Mouse (Mus musculus): ENCODE measurements at regions not wholly inside any gene's neighbourhood (a gene's known extent, or its start where the extent isn't known, plus 50 kb on each side); places are given as distances from the start of the nearest gene placed in this dataset.

DNA sequence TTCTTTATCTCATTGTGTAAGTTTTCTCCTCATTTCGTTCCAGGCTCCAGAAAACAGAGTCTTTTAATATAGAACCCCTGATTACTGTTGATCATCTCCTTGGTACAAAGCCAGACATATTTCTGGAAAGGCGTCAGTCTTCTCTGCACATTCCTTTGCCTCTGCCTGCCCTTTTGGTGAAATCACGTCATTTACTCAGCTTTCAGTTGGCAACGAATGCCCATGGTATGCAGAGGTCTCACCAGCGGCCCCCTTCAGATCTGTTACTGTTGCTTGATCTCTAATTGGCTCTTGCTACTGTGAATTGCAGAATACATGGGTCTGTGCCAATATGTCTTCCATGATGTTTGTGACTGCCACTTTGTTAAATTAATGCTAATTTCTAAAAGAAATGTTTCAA lies 412.0 kb upstream of the Pitx2 start:
- H3K9ac ChIP-seq (replicated peaks): no peak overlapping the region
- WGBS: 83% methylated on average over 5 of the region's 5 CpGs
- no peaks in the 10 kb centered on the region for H3K27me3 ChIP-seq
- no peaks in the 10 kb centered on the region for H3K36me3 ChIP-seq
- no peak overlapping the region for H3K4me2 ChIP-seq
- ATAC-seq (ENCODE audit: insufficient number of reproducible peaks, insufficient read depth, low FRiP score, low TSS enrichment, low read depth): no peak
- no peaks in the 10 kb centered on the region for H3K9me3 ChIP-seq
- no peak overlapping the region for H3K27ac ChIP-seq
- no peaks in the 10 kb centered on the region for H3K4me1 ChIP-seq (replicated peaks)
- no peak overlapping the region for H3K4me3 ChIP-seq (replicated peaks)

DNA sequence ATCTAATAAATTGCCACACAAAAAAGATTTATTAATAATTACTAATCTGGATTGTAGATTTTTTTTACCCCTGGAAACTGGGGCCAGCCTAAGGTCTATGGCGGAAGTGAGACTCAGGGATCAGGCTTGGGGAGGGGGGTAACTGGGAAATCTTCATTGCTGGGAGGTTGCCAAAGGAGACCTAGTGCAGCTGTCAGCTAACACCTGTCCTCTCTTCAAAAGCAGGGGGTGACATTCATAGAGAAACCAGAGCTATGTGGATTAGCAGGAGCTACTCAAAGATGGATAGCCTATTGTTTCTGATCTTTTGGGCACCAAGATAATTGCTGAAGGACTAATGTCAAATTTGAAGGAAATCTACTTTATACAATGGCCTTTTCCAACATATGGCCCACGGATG lies 403.7 kb upstream of the Pitx2 start:
- H3K36me3 ChIP-seq: no peaks in the 10 kb centered on the region
- H3K9me3 ChIP-seq: no peaks in the 10 kb centered on the region
- 90% methylated on average over 2 of the region's 2 CpGs for WGBS
- H3K4me2 ChIP-seq: no peak overlapping the region
- H3K27ac ChIP-seq: no peak overlapping the region
- no peak overlapping the region for H3K4me3 ChIP-seq (replicated peaks)
- H3K27me3 ChIP-seq: no peaks in the 10 kb centered on the region
- H3K4me1 ChIP-seq (replicated peaks): no peaks in the 10 kb centered on the region
- no peak for ATAC-seq (ENCODE audit: insufficient number of reproducible peaks, insufficient read depth, low FRiP score, low TSS enrichment, low read depth)
- H3K9ac ChIP-seq (replicated peaks): no peak overlapping the region

DNA sequence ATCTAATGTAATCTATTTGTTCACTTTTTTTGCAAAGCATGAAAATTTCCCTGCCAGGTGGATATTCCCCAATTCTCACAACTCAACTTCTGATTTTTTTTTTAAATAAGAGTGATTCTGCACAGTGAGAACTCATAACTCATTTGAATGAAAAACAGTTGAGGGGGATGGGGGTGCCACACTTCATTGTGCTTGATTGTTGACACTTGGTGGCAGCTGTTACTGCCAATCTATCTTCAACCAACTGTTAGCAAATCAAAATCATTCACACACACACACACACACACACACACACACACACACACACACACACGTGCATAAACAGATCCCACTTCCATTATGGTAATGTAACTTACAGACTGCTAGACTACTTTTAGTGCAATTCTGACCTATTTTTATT lies 401.8 kb upstream of the Pitx2 start:
- no peak for ATAC-seq (ENCODE audit: insufficient number of reproducible peaks, insufficient read depth, low FRiP score, low TSS enrichment, low read depth)
- Histone ChIP-seq H3K36me3 (no peaks in the 10 kb centered on the region), H3K4me3 (replicated peaks) (no peak overlapping the region), H3K4me2 (no peak overlapping the region), H3K9me3 (no peaks in the 10 kb centered on the region), H3K9ac (replicated peaks) (no peak overlapping the region), H3K4me1 (replicated peaks) (no peaks in the 10 kb centered on the region), H3K27ac (no peak overlapping the region), H3K27me3 (no peaks in the 10 kb centered on the region)
- 65% methylated on average over 1 of the region's 1 CpGs for WGBS

DNA sequence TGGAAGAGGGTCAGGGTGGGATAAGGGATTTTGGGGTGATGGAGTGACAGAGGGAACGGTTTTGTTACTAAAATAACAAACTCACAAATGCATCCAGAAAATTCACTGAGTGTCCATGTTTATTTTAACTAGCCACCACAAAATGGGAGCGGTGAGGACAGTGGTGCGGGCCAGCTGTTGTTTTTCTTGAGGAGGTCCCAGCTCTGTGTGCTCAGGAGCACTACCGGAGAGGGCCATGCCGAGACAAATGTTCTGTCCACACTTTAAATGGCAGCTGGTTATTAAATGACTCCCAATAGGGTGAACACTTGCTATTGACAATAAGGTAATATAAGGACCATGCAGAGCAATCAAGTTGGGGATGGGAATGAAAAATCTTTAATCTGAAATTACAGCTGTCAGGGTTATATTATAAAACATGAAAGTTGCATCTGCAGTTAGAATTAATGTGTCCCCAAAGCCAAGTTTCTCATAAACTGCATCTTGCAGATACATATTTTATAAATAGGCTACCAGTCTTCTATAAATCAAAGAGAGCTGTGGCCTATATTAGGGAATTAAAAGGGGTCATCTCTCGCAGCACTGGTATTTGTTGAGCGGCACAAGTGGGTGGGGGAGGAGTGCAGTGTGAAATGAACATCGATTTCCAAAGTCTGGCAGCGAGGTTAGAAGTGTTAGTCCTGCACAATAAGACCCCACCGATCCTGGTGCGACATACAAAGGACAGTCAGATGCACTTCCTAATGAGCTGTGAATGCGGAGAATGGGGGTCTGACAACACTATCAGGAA lies 370.1 kb upstream of the Pitx2 start:
- H3K9ac ChIP-seq (replicated peaks): no peak overlapping the region
- H3K4me3 ChIP-seq (replicated peaks): no peak overlapping the region
- no peak overlapping the region for H3K4me2 ChIP-seq
- 72% methylated on average over 12 of the region's 12 CpGs for WGBS
- no peak for ATAC-seq (ENCODE audit: insufficient number of reproducible peaks, insufficient read depth, low FRiP score, low TSS enrichment, low read depth)
- no peaks in the 10 kb centered on the region for H3K27me3 ChIP-seq
- no peak overlapping the region for H3K27ac ChIP-seq
- no peaks in the 10 kb centered on the region for H3K4me1 ChIP-seq (replicated peaks)
- H3K9me3 ChIP-seq: no peaks in the 10 kb centered on the region
- no peaks in the 10 kb centered on the region for H3K36me3 ChIP-seq

DNA sequence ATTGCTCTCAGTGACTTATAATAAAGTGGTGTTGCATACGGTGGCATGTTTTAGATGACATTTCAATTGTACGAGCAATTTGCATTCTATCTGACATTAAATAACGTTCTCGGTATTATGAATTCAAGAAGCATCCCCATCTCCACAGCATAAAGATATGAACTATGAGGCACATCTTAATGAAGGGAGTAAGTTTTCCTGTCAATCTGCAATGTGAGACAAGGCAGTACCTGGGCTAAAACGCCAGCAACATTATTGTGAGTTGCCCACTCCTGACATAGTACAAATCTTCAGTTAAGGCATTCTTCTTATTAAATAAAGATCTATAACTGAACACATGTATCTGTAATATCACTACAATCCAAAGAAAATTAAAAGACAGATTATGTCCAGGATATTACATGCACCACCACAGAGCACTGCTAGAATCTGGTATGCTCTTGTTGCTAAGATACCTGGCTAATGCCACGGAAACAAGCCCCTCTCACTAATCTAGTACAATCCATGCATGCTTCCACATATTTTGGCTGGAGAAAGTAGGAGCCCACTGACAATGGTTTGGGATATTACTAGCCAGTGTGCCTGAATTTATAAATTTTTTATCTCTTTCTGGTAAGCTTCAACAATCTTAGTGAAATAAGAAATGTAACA lies 349.2 kb upstream of the Pitx2 start:
- no peak overlapping the region for H3K27ac ChIP-seq
- 87% methylated on average over 6 of the region's 6 CpGs for WGBS
- H3K36me3 ChIP-seq: no peaks in the 10 kb centered on the region
- H3K9ac ChIP-seq (replicated peaks): no peak overlapping the region
- no peak overlapping the region for H3K4me3 ChIP-seq (replicated peaks)
- no peaks in the 10 kb centered on the region for H3K4me1 ChIP-seq (replicated peaks)
- H3K9me3 ChIP-seq: no peaks in the 10 kb centered on the region
- H3K4me2 ChIP-seq: no peak overlapping the region
- ATAC-seq (ENCODE audit: insufficient number of reproducible peaks, insufficient read depth, low FRiP score, low TSS enrichment, low read depth): no peak
- no peaks in the 10 kb centered on the region for H3K27me3 ChIP-seq

DNA sequence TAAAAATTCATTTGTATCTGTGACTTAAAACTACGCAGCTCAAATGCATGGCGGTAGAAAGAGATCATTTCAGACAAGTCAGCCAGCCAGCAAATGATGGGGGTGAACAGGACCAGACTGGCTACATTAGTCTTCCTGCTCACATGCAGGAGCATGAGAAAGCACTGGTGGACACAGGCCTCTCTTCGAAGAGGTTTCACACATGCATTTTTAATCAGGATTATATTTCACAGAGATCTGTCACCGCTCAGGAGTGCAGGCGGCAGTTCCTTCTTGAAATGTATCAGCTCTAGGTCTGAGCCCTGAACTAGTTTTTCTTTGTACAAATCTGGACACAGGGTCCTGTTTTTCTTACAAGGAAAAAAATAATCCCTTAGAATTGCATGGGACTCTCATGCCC lies 343.2 kb upstream of the Pitx2 start:
- no peak overlapping the region for H3K27ac ChIP-seq
- no peak overlapping the region for H3K4me2 ChIP-seq
- H3K27me3 ChIP-seq: no peaks in the 10 kb centered on the region
- H3K9ac ChIP-seq (replicated peaks): no peak overlapping the region
- H3K4me3 ChIP-seq (replicated peaks): no peak overlapping the region
- 59% methylated on average over 5 of the region's 5 CpGs for WGBS
- H3K36me3 ChIP-seq: no peaks in the 10 kb centered on the region
- H3K9me3 ChIP-seq: no peaks in the 10 kb centered on the region
- no peak; the same call in 1 of the 2 replicates for ATAC-seq (ENCODE audit: insufficient number of reproducible peaks, insufficient read depth, low FRiP score, low TSS enrichment, low read depth)
- H3K4me1 ChIP-seq (replicated peaks): no peaks in the 10 kb centered on the region

DNA sequence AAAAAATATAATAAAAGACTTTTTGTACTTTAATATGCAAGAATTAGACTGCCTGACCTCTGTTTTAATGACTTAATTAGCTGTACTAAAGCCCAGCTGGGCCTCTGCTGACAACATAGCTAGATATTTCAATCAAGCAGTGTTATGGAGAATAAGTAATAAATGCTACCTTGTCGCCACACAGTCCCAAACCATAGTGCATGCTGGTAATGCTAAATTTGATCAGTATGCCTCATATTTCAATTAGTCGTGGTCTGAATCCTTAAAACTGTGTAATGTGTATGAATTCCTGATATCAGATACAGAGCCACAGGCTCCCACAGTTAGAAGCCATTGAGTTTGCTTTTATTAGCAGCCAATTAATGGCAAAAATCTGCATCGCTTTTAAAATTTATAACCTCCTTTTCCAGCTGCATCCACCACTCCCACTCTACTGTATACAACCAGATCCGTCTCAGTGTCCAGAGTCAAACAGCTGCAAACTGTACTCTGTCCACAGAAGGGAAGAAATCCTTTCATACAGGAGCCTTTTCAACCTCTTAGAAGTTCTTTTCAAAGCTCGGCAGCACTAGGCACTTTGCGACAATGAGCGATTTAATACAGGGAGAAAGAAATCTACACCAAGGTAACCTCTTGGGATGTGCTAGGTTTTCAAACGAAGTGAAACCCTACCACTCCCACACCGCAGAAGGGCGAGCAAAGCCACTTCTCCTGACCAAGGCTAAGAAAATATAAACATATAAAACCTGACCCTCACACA lies 317.8 kb upstream of the Pitx2 start:
- Histone ChIP-seq H3K4me2 (peak overlapping the region; percentile 37), H3K4me3 (replicated peaks) (no peak overlapping the region), H3K27ac (no peak overlapping the region), H3K36me3 (no peaks in the 10 kb centered on the region), H3K9me3 (no peaks in the 10 kb centered on the region), H3K9ac (replicated peaks) (no peak overlapping the region), H3K27me3 (0 out of 2 replicates have a peak, but pooled peaks cover 3% of the 10 kb centered on the region), H3K4me1 (replicated peaks) (peaks cover 11% of the 10 kb centered on the region)
- peak; percentile 80 for ATAC-seq (ENCODE audit: insufficient number of reproducible peaks, insufficient read depth, low FRiP score, low TSS enrichment, low read depth)
- WGBS: 27% methylated on average over 10 of the region's 10 CpGs

DNA sequence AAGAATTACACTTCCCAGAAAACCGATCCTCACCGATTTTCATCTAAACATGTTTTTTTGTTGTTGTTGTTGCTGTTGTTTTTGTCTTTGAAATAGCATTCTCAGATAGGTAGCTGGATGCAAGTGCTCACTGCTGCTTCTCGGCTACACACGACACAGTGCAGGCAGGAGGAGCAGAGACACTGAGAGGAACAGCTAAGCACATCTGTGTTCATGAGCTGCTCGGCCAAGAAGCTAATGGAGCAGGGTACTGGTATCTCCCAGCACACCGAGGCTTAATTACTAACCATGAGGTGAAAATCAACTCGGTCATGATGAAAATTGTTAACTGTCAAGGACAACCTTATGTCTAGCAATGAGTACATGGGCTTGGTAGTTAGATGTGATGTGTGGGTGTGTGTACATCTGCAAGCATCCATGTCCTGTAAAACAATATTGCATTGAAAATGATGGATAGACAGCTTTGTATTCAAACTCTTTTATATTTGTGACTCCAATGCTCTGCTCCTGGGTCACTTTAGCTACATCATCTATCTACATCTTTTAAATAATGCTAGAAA lies 316.0 kb upstream of the Pitx2 start:
- H3K4me2 ChIP-seq: no peak overlapping the region
- no peaks in the 10 kb centered on the region for H3K9me3 ChIP-seq
- H3K27me3 ChIP-seq: 0 out of 2 replicates have a peak, but pooled peaks cover 3% of the 10 kb centered on the region
- H3K4me1 ChIP-seq (replicated peaks): peaks cover 11% of the 10 kb centered on the region
- no peak for ATAC-seq (ENCODE audit: insufficient number of reproducible peaks, insufficient read depth, low FRiP score, low TSS enrichment, low read depth)
- H3K27ac ChIP-seq: no peak overlapping the region
- H3K4me3 ChIP-seq (replicated peaks): no peak overlapping the region
- no peaks in the 10 kb centered on the region for H3K36me3 ChIP-seq
- no peak overlapping the region for H3K9ac ChIP-seq (replicated peaks)
- WGBS: 69% methylated on average over 7 of the region's 7 CpGs

DNA sequence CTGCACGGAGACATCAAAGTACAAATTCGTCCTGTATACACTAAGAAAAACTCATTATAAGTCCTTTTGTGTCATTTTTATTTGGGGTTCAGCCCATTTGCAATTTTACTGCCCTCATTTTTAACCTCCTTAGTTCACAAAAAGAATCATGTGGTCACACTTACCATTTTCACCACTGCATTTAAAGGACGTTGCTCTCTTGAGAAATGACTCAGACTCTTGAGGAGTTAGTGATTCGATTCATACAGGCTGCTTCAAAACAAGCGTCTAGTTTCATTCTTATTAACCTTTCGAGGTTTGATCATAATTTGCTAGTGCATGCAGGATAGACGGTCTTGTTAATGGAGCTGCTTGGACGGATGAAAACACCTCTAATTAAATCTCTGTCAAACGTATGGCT lies 313.0 kb upstream of the Pitx2 start:
- ATAC-seq (ENCODE audit: insufficient number of reproducible peaks, insufficient read depth, low FRiP score, low TSS enrichment, low read depth): no peak
- Histone ChIP-seq H3K4me2 (no peak overlapping the region), H3K36me3 (no peaks in the 10 kb centered on the region), H3K4me3 (replicated peaks) (no peak overlapping the region), H3K27me3 (0 out of 2 replicates have a peak, but pooled peaks cover 3% of the 10 kb centered on the region), H3K9me3 (no peaks in the 10 kb centered on the region), H3K27ac (no peak overlapping the region), H3K4me1 (replicated peaks) (peaks cover 6% of the 10 kb centered on the region), H3K9ac (replicated peaks) (no peak overlapping the region)
- 43% methylated on average over 9 of the region's 9 CpGs for WGBS

DNA sequence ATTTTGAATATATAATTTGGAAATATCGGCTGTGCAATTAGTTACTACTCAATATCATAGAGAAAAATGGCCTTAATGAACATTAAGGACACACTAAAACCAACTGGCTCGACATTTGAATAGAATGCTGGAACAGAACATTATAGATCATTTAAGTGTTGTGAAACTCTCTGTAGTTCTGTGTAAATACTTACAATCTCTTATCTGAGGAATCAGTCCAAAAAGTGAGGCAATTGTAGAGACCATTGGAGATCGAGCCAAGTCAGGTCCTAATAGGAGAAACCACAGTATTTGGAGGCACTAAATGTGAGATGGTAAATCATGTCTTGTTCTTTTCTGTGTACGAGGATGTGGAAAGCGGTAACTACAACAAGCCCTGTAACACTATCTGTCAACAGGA lies 308.6 kb upstream of the Pitx2 start:
- Histone ChIP-seq H3K4me3 (replicated peaks) (no peak overlapping the region), H3K27me3 (no peaks in the 10 kb centered on the region), H3K9me3 (no peaks in the 10 kb centered on the region), H3K4me2 (no peak overlapping the region), H3K27ac (no peak overlapping the region), H3K4me1 (replicated peaks) (no peaks in the 10 kb centered on the region), H3K9ac (replicated peaks) (no peak overlapping the region), H3K36me3 (no peaks in the 10 kb centered on the region)
- no peak for ATAC-seq (ENCODE audit: insufficient number of reproducible peaks, insufficient read depth, low FRiP score, low TSS enrichment, low read depth)
- WGBS: 84% methylated on average over 5 of the region's 5 CpGs

DNA sequence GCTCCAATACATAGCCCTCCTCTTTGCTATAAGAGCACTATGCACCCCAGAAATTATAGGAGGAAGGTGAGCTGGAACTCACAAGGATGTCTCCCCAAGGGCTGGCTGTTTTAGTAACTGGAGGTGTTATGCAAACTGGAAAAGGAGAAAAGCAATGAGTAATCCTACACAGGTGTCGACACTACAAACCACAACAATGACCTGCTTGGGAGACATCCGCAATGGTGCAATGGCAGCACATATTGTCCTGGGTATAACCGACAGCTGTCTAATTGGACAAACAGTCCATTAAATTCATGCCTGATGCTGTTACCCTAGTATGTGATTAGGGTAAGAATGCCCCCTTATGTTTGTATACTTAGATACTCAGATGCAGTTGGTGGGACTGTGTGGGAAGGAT lies 303.1 kb upstream of the Pitx2 start:
- no peaks in the 10 kb centered on the region for H3K36me3 ChIP-seq
- no peak overlapping the region for H3K4me2 ChIP-seq
- WGBS: 91% methylated on average over 3 of the region's 3 CpGs
- ATAC-seq (ENCODE audit: insufficient number of reproducible peaks, insufficient read depth, low FRiP score, low TSS enrichment, low read depth): no peak
- no peaks in the 10 kb centered on the region for H3K9me3 ChIP-seq
- H3K4me3 ChIP-seq (replicated peaks): no peak overlapping the region
- no peak overlapping the region for H3K9ac ChIP-seq (replicated peaks)
- no peaks in the 10 kb centered on the region for H3K4me1 ChIP-seq (replicated peaks)
- H3K27me3 ChIP-seq: no peaks in the 10 kb centered on the region
- no peak overlapping the region for H3K27ac ChIP-seq

Measured in limb, embryonic 12.5 days (tissue).